Mouse (Mus musculus) thymus, adult 18-20 months (tissue): ENCODE data around the gene Sept11.

Experiments used
- DNase-seq, 2 experiments: peaks; one replicate each; pipeline ENCODE4 v3.0.0; 2022; ENCODE audit warnings: mixed read lengths in 2 of 2

Sept11 gene

DNA sequence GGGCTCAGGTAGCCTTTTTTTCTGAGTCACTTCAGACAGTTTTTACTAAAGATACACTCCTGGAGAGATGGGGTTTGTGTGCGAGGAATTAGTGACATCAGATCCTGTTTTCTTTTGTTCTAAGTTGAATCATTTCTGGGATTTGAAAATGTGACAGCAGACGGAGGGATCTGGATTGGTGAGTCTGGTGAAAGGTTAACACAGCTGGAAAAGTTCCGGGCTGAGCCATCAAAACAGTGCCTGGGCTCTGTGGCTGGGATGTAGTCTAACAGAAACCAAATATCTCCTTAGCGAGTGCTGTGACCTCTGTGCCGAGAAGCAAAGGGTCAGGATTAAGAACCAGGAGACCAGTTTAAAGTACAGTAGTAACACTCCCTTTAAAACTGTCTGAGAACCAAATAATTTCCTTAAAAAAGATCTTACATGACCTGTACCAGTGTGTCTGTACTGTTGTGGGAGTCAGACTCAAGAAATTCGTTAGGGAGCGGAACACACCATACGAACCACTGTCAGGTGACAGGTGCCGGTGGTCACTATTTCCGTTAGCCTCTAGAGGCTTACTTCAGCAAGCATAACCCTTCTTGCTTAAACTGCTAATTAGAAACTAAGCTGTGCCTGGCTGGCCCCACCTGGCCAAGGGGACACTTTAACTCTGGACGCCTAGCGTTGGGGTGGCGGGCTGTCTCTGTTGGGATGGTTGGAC is 4.1 kb downstream of the Sept11 start:
- DNase-seq = no peak

DNA sequence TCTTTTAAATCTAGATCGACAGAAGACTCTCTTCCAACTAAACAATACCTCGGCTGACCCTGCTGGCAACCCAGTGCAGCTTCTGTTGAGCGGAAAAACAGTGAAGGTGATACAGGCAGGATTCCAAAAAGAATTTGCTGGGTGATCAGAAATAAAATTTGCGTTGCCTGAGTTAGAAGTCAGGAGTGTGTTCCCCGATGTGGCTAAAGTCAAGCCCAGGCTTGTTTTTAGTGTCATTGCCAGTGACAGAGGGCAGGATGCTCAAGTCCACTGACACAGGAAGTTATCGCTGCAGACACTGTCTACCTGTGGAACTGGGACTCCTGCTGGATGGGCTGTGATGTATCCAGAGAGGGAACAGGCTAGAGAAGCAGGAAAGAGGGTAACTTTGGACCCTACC is 5.0 kb downstream of the Sept11 start:
- DNase-seq = no peak

DNA sequence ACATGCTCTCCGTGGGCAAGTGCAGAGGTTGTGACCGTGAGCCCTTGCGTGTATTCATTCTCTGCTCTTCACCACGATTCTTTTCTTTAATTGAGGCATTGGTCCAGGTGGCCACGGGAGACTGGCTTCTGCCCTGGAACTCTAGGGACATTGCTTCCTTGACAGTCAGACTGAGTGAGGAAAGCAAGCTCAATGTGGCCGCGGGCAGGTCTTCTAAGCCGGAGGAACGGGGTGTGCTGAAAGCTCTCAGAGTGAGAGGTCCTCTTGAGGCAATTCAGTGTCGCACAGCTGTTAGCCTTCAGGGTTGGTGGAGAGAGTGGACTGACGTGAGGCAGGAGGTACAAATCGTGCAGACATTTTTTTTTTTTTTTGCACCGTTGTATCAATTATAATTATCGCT is 5.6 kb downstream of the Sept11 start:
- DNase-seq = no peak

DNA sequence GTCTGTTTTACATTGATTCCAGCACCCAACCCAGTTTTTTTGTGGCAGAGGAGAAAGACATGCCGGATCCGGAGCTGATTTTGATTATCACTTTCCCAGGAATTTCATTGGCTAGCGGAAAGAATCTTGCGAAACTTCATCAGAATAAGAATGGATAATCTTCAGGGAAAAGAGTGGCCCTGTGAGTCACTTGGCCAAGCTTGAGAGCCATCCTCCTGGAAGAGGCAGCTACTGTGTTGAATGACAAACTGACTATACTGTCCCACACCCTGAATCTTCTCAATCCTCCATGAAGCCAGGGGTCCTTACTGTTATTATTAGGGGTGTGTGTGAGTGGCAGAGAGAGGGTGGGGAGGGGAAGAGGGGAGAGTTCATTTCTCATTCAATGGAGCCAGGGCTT is 7.7 kb downstream of the Sept11 start:
- no peak for DNase-seq

DNA sequence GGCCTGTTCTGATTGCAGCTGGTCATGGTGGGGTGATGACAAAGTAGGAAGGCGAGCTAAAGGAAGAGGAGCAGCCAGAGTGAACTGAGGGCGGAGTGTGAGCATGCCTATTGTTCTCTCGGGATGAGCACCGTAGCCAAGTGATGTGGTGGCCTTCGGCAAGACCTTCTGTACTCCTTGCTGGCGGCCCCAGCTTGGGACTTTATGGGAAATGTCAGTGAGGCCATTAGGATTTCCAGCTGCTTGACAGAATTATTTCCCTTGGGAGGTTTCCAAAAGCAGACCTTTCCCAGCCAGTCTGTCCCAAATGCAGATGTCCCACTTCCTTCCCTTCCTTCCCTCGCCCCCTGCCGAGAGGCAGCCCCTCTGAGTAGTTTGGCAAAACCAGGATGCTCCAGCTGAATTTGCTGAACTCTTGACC is 8.1 kb downstream of the Sept11 start:
- DNase-seq = no peak

DNA sequence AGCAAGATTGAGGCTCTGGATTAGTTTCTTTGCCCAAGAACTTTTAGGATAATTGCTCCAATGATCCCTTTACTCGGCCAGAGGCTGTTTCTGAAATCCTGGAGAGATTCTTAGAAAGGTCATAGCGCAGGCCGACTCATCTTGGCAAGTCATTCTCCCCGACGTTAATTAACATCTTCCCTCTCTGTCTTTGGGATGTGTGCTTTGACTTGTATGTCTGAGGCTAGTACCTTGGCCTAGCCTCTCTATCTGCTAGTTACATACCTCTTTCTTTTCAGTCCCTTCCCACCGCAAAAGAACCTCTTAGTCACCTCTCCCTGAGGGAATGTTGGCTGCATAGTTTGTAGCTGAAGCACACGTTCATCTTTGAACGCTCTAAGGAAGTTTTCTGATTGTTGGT is 10.4 kb downstream of the Sept11 start:
- DNase-seq = no peak

DNA sequence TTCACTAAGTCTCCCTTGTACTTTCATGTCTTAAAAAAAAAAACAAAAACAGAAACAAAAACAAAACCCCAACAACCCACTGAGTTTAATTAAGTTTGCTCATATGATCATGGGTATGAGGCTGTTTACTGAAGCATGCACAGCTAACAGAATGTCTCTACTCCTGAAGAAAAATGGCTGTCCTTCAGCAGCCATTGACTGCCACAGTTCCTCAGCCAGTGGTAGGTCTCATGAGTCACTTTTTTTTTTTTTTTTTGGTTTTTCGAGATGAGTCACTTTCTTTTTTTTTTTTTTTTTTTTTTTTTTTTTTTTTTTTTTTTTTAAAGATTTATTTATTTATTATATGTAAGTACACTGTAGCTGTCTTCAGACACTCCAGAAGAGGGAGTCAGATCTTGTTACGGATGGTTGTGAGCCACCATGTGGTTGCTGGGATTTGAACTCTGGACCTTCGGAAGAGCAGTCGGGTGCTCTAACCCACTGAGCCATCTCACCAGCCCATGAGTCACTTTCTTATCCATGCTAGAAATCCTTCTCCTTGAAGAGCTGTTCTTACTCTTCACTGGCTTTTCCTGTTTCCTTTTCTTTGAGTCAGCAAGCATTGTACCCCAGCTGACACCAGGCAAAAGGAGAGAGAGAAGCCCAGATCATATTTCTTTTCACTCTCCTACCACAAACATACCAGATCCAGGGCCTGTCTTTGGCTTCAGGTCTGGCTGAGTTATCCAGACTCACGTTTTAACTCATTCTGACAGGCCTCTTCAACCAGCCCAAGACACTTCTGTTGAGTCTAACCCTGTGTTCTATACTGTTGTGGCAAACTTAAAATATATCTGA is 12.0 kb downstream of the Sept11 start:
- no peak for DNase-seq

DNA sequence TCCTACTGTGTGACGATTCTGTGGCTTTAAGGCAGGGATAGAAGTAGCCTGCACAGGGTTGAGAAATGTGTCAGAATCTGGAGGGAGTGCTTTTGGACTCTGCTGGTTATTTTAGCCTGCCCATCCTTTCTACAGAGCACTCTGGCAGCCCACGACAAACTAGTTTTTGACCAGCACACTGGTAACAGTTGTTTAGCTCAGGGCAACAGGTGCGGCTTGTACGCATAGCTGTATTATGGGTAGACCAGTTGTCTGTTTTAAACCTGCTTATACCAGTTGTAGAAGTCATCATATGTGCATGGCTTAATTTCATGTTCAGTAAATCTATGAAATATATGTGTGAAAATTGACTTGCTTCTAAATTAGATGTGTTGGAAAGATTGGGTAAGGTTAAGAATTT is 12.8 kb downstream of the Sept11 start:
- DNase-seq = no peak

DNA sequence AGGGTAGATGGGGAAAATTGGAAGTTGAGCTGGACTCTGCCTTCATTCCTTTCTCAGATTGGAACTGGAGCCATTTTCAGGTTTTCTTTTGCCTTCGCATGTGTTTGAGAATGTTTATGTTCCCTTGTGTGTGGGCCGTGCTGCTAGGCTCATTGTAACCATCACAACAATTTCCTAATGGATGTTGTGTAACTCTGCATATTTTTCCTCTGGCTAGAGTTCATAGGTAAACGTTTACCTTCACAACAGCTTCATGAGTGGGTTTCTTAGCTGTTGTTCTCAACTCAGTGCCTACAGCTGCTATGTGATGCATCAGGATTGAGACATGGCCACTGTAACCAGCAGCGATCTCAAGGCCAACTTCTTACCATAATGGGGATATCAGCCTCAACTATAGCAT is 15.5 kb downstream of the Sept11 start:
- no peak for DNase-seq

DNA sequence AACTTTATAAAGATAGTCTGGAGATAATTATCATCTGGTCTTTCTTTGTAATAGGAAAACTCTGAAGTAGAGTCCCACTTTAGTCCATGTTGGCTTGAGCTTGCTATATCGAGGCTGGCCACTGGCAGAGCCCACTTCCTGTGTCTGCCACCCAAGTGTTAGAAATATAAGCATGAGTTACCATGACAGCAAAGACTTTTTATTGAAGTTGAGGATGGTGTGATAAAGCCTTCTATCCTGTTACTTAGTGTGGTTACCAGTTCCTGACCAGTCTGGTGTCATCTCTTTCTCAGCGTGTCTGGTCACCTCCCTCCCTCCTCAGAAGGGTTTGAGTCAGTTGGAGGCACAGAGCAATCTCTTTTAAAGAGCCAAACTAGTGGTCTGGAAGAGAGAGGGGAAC is 16.3 kb downstream of the Sept11 start:
- DNase-seq = no peak

DNA sequence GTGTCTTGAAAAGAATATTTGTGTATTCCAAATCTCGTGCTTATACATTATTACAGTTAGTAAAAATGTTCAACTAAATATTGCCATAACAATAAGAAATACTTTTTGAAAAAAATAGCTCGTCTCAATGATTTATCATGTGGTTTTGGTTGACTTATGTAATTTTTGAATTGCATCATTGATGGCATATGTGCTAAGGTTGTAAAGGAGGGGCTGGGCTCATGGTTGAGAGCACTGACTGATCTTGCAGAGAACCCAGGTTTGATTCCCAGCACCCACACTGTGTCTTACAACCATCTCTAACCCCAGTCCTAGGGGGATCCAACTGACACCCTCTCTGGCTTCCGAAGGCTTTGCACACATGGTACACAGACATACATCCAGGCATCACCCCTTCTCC is 19.1 kb downstream of the Sept11 start:
- DNase-seq = no peak

DNA sequence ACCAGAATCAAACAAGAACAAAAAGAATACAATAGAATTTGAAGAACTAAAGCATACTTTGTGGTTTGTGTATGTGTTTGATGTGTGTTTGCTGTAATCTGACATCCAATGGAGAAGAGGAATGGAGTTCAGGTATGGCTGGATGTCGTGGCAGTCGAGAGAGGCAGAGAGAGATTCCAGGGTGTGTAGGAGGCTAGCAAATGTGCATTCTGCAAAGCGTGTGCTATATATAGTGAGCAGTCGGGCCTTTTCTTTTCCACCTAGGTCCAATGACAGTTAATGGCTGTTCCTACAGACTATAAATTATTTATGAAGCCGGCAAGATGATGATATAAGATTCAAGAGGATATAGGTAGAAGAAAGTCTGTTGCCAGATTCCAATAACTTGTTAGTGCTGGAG is 20.3 kb downstream of the Sept11 start:
- DNase-seq = no peak

DNA sequence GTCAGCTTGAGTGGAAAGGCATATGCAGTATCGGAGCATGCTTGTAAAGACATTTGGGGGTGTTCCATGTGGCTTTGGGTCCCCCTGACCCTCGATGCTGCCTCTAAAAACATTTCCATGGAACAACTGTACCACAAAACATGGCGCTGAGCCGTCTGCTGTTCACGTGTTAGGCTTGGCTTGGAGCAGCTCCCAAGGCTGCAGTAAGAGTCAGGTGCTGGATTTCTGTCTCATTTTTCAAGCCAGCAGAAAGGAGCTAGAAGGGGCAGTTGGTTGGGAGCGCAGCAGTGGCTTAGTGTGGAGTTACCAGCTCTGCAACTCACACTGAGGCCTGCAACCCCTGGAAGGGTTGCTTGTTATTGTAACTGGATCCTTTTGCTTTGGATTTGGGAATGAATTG is 21.3 kb downstream of the Sept11 start:
- DNase-seq = no peak

DNA sequence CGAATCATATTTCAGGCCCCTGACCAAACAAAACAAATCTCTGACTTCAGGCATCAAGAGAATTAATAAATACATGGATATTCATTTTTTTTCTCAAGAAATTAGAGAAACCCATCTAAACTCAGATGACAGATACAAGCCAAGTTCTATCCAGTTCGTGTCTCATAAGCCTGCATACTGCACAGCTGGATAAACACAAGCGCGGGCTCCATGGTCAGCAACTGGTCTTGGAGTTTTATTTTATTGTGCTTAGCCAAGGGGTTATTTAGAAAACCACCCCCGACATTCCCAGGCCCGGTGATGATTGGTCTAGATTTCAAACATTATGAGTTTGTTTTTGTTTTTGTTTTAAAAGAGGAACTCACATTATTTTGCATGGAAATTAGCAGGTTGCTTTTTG is 21.8 kb downstream of the Sept11 start:
- DNase-seq = no peak

DNA sequence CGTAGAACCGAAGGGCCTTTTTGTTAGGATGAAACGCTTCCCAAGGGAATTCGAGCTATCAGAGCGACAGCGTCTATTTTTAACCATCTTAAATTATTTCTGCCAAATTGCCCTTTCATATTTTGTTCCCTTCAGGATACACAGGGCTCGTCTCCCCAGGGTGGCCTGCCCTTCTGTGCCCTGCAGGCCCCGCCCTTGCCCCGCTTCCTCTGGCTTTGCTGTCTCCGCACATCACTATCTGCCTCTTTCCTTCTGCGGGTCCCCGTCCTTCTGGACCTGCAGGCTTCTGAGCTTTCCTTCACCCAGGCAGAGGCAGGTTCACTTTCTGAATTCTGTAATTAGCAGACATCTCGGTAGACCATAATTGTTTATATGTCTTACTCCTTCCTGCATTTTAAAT is 22.6 kb downstream of the Sept11 start:
- DNase-seq = no peak

DNA sequence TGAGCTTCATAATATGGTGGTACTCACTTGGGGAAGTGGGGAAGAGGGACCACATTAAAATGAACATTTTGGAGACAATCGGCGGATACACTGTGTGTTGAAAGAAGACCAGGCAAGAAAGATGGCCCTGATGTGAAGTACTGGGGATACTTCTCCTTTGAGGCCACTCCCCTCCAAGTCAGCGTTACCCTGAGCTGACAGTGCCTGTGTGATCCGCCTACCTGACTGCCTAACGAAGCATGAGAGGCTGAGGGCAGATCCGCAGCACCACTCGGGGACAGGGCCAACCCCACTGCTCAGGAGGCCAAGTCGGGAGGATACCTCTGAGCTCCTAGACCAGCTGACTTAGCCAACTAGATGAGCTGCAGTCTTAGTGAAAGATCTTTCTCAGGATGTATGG is 24.4 kb downstream of the Sept11 start:
- DNase-seq = no peak

DNA sequence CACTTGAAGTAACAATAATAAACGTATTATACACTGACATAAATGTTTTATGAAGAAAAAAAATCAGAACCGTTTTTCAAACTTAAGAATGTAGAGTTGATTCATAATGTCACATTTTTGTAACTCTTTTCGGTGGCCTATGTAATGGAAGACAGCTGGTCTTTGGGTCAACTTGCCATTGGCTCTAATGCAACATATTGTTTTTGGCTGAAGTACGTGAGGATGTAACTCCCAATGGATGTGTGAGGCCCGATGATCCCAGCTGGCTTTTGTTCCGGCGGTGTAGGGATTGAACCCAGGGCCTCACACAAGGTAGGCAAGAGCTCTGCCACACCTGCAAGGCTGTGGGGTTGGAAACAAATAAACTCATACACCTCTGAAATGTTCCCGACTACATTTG is 28.4 kb downstream of the Sept11 start:
- DNase-seq = no peak

DNA sequence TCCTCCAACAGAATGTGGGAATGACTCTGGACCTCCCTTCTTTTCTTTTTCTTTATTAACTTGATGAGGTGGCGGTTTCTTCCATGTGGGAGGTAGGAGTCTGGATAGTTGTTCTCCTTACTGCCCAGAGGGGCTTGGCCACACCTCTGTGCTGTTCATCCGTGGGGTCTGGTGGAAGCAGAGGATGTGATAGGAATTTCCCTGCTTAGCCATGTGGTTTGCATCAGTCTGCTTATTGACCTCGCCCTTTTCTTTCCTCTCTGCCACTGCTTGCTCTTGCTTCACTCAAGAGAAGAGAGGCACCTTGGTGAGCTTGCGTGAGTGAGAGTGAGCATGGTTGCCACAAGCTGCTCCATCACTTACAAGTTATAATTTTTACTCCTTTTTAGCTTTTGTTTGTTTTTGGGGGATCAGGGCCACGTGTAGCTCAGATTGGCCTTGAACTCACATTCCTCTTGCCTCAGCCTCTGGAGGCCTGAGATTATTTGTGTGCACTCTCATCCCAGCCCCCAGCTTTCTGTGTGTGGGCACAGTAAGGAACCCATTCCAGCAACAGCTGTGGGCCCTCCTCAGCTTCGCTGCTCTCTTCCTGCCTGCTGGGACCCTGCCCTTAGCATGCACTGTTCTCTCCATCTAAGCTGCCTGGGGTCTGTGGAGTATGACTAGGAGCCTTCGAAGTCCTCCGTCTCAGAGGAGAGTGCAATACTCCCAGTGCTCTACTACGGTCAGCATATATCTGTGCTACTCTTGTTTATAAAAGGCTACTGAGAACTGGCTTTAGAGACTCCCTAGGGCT is 31.0 kb downstream of the Sept11 start:
- no peak for DNase-seq

DNA sequence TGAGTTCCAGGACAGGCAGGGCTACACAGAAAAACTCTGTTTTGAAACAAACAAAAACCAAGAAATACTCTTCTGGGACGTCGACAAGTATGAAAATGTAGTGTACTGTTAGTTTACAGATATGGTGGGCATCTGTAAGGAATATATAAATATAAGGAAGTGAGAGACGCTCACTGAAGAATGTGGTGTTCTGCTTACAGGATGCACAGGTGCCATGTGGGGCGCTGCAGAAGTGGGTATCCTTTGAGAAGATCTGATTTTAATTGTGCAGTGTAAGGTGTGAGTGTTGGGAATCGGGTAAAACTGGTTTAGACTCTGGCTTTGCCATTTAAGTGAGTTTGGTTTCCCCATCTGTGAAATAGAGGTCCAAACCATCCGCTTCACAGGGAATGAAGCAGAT is 32.1 kb downstream of the Sept11 start:
- no peak for DNase-seq

DNA sequence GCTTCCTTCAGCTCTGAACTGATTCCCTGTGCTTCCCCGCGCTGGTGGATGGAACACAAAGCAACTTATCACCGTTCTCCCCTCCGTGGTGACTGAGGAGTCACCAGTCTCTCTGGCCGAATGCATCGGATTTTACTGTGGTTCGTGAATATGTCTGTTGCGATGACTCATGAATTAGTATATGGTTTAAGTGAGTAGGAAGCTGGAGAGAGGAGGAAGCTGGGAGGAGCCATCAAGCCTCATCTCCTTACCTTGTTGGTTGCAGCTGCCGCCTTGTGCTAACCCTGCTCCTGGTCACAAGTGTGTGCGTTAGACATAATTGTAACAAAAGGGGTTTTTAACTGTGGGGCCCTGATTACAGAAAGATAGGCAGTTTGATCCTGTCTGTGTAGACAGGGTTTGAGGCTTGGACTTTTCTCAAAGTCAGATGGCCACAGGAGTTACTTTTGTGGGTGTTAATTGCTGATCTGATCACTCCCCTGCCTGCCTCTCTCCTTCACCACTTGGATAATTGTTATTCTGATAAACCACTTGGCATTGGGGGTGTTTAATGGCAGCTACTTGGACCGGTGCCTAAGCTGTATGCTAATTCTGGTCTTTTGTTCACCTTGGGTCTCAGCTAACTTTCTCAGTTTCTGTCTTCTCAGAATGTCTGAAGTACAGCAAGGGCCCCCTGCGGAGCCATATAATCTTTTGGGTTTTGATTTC is 33.1 kb downstream of the Sept11 start:
- DNase-seq = no peak

DNA sequence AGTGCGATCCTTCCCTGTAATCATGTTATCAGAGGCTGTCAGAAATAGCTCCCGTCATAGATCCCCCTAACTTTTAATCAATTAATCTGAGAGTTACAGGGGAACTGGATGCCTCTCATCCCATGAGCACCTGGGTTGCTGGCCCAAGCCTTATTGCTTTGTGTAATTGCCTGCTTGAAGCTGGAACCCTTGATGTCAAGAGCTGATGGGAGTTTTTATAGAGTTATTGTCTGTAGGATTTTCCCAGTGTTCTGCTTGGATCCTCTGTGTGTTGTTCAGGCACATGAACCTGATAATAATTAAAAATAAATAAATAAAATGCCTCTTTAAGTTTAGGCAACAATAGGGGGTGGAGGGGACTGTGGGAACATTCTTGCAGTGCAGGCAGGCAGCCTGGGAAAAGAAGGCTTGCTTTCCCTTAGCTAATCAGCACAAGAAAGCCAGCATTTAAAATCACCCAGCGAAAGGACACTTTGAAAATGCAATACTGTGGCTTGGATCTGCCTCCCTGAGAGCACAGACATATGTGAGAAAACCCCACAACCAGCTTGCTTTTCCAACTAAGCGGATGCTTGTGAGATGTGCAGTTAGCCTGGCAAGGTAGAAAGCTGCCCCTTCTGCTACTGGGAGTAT is 33.8 kb downstream of the Sept11 start:
- no peak for DNase-seq

DNA sequence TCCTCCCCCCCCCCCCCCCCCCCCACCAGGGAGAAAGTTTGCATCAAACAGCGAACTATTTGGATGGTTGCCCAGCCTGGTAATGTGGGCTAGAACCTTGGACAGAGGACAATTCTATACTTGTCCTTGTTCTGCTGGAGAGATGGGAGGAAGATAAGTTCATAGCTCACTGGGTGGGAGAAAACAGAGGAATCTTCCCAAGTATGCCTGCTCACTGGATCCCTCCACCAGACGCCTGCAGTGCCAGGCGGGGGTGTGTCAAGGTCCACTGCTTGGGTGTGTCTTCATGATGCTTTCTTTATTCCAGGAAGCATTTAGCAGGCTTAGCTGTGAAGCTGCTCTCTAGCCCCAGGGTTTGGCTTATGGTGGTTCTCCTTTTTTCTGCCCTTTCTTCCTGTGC is 34.5 kb downstream of the Sept11 start:
- DNase-seq = no peak

DNA sequence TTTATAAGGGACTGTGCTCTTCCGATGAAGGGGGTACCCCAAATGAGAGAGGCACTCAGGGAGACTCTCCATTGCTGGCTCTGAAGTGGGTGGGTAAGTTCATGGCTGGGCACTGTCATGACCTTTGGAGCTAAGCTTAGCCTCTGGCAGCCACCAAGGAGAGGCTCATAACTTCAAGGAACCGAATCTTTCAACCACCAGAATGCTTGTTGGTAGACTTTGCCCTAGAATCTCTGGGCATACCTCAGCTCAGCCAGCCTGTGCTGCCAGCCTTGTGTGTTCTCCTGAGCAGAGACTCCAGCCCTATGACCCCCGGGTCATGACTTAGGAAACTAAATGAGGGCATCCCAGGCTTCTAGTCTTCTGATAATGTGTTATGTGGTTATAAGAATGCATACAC is 35.5 kb downstream of the Sept11 start:
- no peak for DNase-seq
